Mouse (Mus musculus): ENCODE results near the gene Gm5134.

Gm5134 gene

GRCm38 (mm10) chr10:75954381-75954811 lies at the start of gene Gm5134:
TSS of gene Gm5134 (plus strand) at chr10:75954514.
- ChIA-PET POLR2A (interaction anchor here in 3 of 4 experiments (0.5 to 1.2 kb wide), 7 partner anchors 17 to 181 kb away, joined by 3 to 8 read pairs (median 3); partner anchors contain the start of genes Ddt (in 1 of the 3) and Mif (in 1 of the 3)), CTCF (interaction anchor here in 1 of 4 experiments (0.7 to 1.4 kb wide), 5 partner anchors 13 to 190 kb away, joined by 3 to 5 read pairs (median 4); partner anchors contain the start of genes Cabin1 and Mif)

DNA sequence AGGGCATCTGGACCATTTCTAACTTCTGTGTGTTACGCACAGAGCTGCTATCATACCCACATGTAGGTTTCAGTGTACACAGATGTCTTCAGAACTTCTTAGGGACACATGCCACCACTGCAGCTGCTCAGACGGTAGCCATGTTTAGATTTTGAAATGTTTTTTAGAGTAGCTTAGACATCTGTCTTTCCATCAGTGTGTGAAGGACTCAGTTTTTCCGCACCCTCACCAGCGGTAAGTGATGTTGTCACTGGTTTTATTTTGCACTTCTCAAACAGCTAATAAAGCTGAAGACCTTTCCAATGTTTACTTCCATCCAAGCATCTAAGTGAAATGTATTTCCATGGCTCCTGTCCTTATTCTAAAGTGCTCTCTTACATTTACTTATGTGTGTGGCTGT lies 47.4 kb upstream of the Gm5134 start:
- ChIA-PET CTCF (no interaction called here), POLR2A (interaction anchor here in 2 of 4 experiments (0.5 to 2.0 kb wide), 6 partner anchors 15 to 129 kb away, joined by 3 to 6 read pairs (median 3); partner anchors contain the start of genes Smarcb1 (in 2 of the 2) and Mmp11 (in 1 of the 2))

DNA sequence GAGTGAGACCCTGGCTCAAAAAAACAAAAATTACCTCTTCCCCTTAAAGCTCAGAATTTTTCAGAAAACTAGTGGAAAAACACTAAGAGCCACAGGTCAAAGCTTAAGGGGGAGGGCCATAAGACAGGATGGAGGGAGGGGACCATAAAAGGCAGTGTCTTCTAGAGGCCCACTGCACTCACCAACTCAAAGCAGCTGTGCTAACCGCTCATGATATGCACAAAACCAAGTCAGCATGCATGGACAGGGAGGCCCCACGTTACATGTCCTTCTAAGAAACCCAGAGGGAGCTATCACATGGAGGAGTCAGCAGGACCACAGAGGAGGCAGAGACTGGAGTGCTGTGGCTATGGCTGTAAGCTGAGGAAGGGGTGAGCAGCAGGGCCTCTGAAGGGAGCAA lies 43.6 kb upstream of the Gm5134 start:
- CTCF ChIA-PET, result interaction anchor here in 3 of 4 experiments (0.6 to 1.7 kb wide), 4 partner anchors 11 to 56 kb away, joined by 3 to 7 read pairs (median 4); partner anchors contain the start of gene Smarcb1 (in 1 of the 3)
- POLR2A ChIA-PET, result interaction anchor here in 3 of 4 experiments (0.6 to 5.4 kb wide), 17 partner anchors 10 to 275 kb away, joined by 3 to 23 read pairs (median 4); partner anchors contain the start of genes Mmp11 (in 2 of the 3), Smarcb1 (in 2 of the 3) and Chchd10 (in 1 of the 3)

DNA sequence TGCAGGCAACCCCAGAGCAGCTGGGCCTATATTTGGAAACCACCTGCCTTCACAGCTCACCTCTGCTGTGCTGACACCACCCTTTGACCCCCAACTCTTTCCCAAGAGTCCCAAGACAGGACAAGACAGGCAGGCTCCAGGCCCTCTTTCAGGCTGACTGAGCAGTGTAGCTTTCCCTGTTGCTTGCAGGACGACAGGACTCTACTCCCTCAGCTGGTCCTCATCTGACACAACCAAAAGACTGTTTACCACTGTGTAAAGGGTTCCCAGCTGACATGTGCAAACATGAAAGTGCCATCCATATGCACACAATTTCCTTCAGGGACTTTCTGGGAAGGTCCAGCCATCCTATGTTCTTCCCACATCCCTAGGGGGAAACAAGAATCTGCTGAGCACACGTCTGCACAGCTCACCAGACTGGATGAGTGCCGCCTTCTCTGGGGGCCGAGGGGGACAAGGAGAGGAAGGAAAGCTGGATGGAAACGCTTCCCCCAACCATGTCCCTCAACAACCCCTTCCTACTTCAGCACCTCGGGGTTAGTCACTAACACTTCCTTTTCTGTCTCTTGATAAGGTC lies 41.2 kb upstream of the Gm5134 start:
- ChIA-PET CTCF (interaction anchor here in 1 of 4 experiments (0.9 to 1.4 kb wide), 2 partner anchors 16 to 19 kb away, joined by 3 to 4 read pairs; partner anchors contain the start of gene Chchd10), POLR2A (interaction anchor here in 2 of 4 experiments (0.9 to 5.4 kb wide), 12 partner anchors 8 to 52 kb away, joined by 3 to 23 read pairs (median 4); partner anchors contain the start of genes Smarcb1 (in 2 of the 2), Chchd10 (in 1 of the 2), Gm867 (in 1 of the 2) and Mmp11 (in 1 of the 2))

DNA sequence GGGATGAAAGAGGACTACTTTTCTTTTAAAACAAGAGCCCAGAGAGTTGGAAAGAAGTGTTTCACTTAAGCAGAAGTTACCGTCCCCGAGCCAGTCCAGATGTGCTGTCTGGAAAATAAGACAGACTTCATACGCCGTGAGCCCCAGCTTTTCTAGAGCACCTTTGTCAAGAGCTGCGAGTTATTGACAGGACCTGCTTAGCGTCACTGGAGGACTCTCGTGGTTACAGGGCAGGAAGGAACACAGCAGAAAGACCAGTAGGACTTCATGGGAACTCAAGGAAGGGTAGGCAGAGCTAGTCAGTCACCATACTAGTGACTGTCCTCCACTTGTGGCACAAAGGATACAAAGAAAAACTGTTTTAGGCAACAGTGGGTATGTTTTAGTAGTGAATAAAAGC lies 38.8 kb upstream of the Gm5134 start:
- ChIA-PET CTCF (no interaction called here), POLR2A (interaction anchor here in 3 of 4 experiments (0.5 to 2.4 kb wide), 12 partner anchors 12 to 1519 kb away, joined by 3 to 9 read pairs (median 4); partner anchors contain the start of genes Derl3 (in 2 of the 3), Chchd10 (in 1 of the 3), Gm867 (in 1 of the 3) and Mmp11 (in 1 of the 3))

GRCm38 (mm10) chr10:75916840-75917239 lies 37.5 kb upstream of the Gm5134 start:
- CTCF ChIA-PET, result no interaction called here
- POLR2A ChIA-PET, result interaction anchor here in 2 of 4 experiments (1.0 to 2.4 kb wide), 5 partner anchors 15 to 24 kb away, joined by 3 to 9 read pairs (median 7); partner anchors contain the start of genes Chchd10 (in 1 of the 2), Gm867 (in 1 of the 2) and Mmp11 (in 1 of the 2)

DNA sequence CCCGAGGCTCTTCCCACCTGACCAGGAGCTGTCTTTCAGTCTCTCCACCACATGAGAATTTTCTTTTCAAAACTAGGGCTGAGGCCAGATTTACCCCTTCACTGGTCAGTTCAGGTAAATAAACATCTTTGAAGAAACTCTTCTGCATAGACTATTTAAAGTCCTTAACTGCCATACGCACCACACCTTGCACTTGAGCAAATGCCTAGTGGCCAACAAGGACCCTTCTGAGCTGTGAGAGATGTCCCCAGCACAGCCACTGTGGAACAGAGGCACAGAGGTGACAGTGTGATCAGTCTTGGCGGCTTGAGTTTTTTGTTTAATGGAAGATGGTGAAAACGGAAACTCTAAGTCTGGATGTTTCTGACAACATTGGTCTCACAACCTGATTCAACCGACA lies 35.3 kb upstream of the Gm5134 start:
- ChIA-PET POLR2A (interaction anchor here in 3 of 4 experiments (0.6 to 4.9 kb wide), 11 partner anchors 10 to 37 kb away, joined by 3 to 128 read pairs (median 3); partner anchors contain the start of genes Chchd10 (in 2 of the 3), Gm867 (in 1 of the 3), Mmp11 (in 1 of the 3) and Vpreb3 (in 1 of the 3)), CTCF (interaction anchor here in 1 of 4 experiments (1.1 kb wide), 1 partner anchor 36 kb away, joined by 6 read pairs; no protein-coding TSS in a partner anchor)

GRCm38 (mm10) chr10:75921026-75921725 lies 33.1 kb upstream of the Gm5134 start, which contains the start of gene Smarcb1:
TSS of gene Smarcb1 (minus strand) at chr10:75921617.
- ChIA-PET POLR2A (interaction anchor here (0.6 to 4.9 kb wide), 61 partner anchors 8 to 350 kb away, joined by 3 to 128 read pairs (median 5); partner anchors contain the start of genes Chchd10 (in 4 of the 4), Mmp11 (in 4 of the 4), Derl3 (in 3 of the 4) and Gm867 (in 3 of the 4)), CTCF (interaction anchor here (0.6 to 1.9 kb wide), 11 partner anchors 10 to 286 kb away, joined by 3 to 9 read pairs (median 3); partner anchors contain the start of gene Gstt2 (in 1 of the 4))

GRCm38 (mm10) chr10:75921726-75922560 lies 32.4 kb upstream of the Gm5134 start:
- POLR2A ChIA-PET, result interaction anchor here (0.6 to 4.9 kb wide), 57 partner anchors 8 to 287 kb away, joined by 3 to 128 read pairs (median 5); partner anchors contain the start of genes Chchd10 (in 4 of the 4), Gm867 (in 4 of the 4), Mmp11 (in 4 of the 4) and Gstt2 (in 2 of the 4)
- CTCF ChIA-PET, result interaction anchor here (0.5 to 1.9 kb wide), 8 partner anchors 10 to 218 kb away, joined by 3 to 9 read pairs (median 4); no protein-coding TSS in a partner anchor

DNA sequence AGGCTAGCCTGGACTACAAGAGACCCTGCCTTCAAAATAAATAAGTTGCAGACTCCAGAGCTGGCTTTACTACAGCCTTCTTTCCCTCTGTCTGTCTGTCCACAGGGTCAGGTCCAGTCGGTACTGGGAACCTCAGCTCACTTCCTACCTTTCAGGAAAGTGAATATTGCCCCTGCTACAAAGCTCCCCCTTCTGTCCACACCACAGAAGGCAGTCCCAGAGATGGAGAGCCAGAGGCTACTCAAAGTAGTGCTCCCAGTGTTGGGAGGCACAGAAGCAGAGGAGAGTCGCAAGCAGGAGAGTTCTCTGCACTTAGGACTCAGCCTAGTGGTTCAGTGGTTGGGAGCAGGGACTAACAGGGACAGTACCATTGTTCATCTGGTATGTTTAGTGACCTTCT lies 30.0 kb upstream of the Gm5134 start:
- POLR2A ChIA-PET, result interaction anchor here in 2 of 4 experiments (0.8 to 3.9 kb wide), 12 partner anchors 8 to 126 kb away, joined by 3 to 48 read pairs (median 4); partner anchors contain the start of genes Chchd10 (in 2 of the 2), Gm867 (in 2 of the 2), Mmp11 (in 2 of the 2) and Gstt1 (in 1 of the 2)
- CTCF ChIA-PET, result interaction anchor here in 3 of 4 experiments (0.6 to 2.4 kb wide), 8 partner anchors 8 to 229 kb away, joined by 3 to 9 read pairs (median 4); partner anchors contain the start of genes Chchd10 (in 1 of the 3), Gstt2 (in 1 of the 3) and Mmp11 (in 1 of the 3)

- CTCF ChIA-PET, result no interaction called here
- POLR2A ChIA-PET, result interaction anchor here in 3 of 4 experiments (0.7 to 3.9 kb wide), 15 partner anchors 9 to 90 kb away, joined by 3 to 48 read pairs (median 4); partner anchors contain the start of genes Gm867 (in 2 of the 3), Mmp11 (in 2 of the 3), Gstt2 (in 1 of the 3) and Mif (in 1 of the 3)
These were observed 27.9 kb upstream of the Gm5134 start for GRCm38 (mm10) chr10:75926396-75926795.

DNA sequence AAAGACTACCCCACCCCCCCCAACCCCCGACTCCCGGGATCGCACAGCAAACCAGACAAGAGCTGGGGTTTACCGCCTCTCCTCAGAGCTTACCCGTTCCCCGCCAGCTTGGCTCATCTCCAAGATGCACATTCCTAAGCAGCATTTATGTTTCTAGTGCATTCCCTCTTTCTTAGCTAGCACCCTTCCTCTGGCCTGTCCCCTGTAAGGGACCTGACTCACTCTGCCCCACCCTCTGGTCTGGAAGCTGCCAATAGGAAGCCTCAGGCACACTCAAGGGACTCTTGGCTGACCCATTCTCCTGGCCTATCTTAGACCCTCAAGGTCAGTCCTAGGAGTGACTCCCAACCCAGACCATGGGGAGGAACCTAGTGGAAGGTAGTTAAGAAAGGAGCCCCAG lies 24.0 kb upstream of the Gm5134 start:
- POLR2A ChIA-PET, result interaction anchor here (0.6 to 4.8 kb wide), 22 partner anchors 8 to 832 kb away, joined by 3 to 90 read pairs (median 5); partner anchors contain the start of genes Smarcb1 (in 4 of the 4), Gm867 (in 2 of the 4), Ddt (in 1 of the 4) and Derl3 (in 1 of the 4)
- CTCF ChIA-PET, result interaction anchor here in 3 of 4 experiments (0.6 to 1.9 kb wide), 6 partner anchors 11 to 260 kb away, joined by 3 to 5 read pairs (median 4); no protein-coding TSS in a partner anchor

GRCm38 (mm10) chr10:75931311-75931710 lies 23.0 kb upstream of the Gm5134 start:
- CTCF ChIA-PET, result interaction anchor here in 3 of 4 experiments (0.6 to 1.9 kb wide), 9 partner anchors 10 to 326 kb away, joined by 3 to 8 read pairs (median 4); partner anchors contain the start of genes Mif (in 1 of the 3) and Smarcb1 (in 1 of the 3)
- POLR2A ChIA-PET, result interaction anchor here (0.6 to 4.8 kb wide), 45 partner anchors 8 to 509 kb away, joined by 3 to 90 read pairs (median 7); partner anchors contain the start of genes Smarcb1 (in 4 of the 4), Mif (in 3 of the 4), Gm867 (in 2 of the 4) and Gstt2 (in 2 of the 4)

DNA sequence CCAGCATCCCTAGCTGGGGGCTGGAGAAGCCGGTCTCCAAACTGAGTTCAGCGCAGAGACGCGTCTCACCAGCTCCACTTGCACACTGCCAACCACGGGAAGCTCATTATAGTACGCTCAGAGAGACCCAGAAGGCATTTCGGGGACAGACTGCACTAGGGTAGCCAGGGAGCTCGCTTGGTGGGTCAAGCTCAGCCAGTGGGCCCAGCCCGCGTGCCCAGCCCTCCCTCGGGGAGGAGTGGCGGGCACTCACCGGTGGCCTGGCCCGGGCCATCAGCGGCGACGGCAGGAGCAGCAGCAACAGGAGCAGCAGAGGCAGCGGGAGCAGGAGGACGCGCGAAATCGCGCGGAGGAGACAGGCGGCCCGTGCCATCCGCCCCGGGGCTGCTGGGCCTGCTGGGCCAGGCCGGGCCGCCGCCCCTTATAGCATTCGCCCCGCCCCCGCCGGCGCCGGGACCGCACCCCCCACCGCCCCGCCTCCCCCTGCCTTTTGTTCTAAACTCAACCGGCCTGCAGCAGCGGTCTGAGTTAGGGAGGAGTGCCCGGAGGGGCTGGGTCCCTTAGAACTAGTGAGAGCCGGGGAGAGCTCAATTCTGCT lies 22.1 kb upstream of the Gm5134 start:
- ChIA-PET CTCF (interaction anchor here (0.6 to 1.5 kb wide), 20 partner anchors 8 to 655 kb away, joined by 3 to 8 read pairs (median 4); partner anchors contain the start of genes Mif (in 1 of the 4) and Smarcb1 (in 1 of the 4)), POLR2A (interaction anchor here (0.5 to 4.8 kb wide), 72 partner anchors 8 to 874 kb away, joined by 3 to 90 read pairs (median 5); partner anchors contain the start of genes Smarcb1 (in 4 of the 4), Gstt2 (in 3 of the 4), Mif (in 3 of the 4) and Cabin1 (in 2 of the 4))

- ChIA-PET CTCF (interaction anchor here in 3 of 4 experiments (0.6 to 1.4 kb wide), 10 partner anchors 9 to 655 kb away, joined by 3 to 5 read pairs (median 3); no protein-coding TSS in a partner anchor), POLR2A (interaction anchor here (0.6 to 4.8 kb wide), 58 partner anchors 8 to 875 kb away, joined by 3 to 90 read pairs (median 6); partner anchors contain the start of genes Smarcb1 (in 4 of the 4), Gstt2 (in 3 of the 4), Cabin1 (in 2 of the 4) and Gm867 (in 2 of the 4))
These were observed 21.4 kb upstream of the Gm5134 start, which contains the start of gene Chchd10 for GRCm38 (mm10) chr10:75932891-75933290. TSS of gene Chchd10 (plus strand) at chr10:75933130.

All from embryonic stem cell, embryonic (primary cell).